Mouse (Mus musculus) G1E (cell line): ENCODE data around the gene Gm14137. TPM values are rescaled to one million over a fixed set of nuclear protein-coding genes. Genes with fewer than 3 reads are reported as not detected.
A peak's percentile ranks its signal among the peaks of the same experiment; 100 is the strongest.

ENCODE experiments used
- ATAC-seq: 2 replicates; pipeline ENCODE4 v1.8.0; 2016; ENCODE audit warnings: mild to moderate bottlenecking; ENCODE audit not compliant: insufficient number of reproducible peaks, poor library complexity, low FRiP score, severe bottlenecking; ENCODE audit errors: extremely low read depth
- DNase-seq: peaks from one replicate; pipeline ENCODE4 v3.0.0; 2012; ENCODE audit warnings: low spot score
- H3K27me3 ChIP-seq: 2 replicates; pipeline ENCODE4 v1.6.1; 2012; ENCODE audit warnings: mild to moderate bottlenecking, low read length, inconsistent platforms; ENCODE audit not compliant: insufficient read depth
- H3K36me3 ChIP-seq: replicated peaks from 2 replicates; pipeline ENCODE3; 2012; ENCODE audit warnings: mild to moderate bottlenecking, inconsistent platforms
- H3K4me1 ChIP-seq: 2 replicates; pipeline ENCODE4 v1.6.1; 2012; ENCODE audit warnings: low read depth, low read length, inconsistent platforms, mixed read lengths; ENCODE audit not compliant: insufficient read depth
- H3K4me3 ChIP-seq: 2 replicates; pipeline ENCODE4 v1.5.1; 2012; ENCODE audit warnings: low read depth, mild to moderate bottlenecking, inconsistent platforms, low read length, moderate library complexity, mixed read lengths
- H3K9me3 ChIP-seq: replicated peaks from 2 replicates; pipeline ENCODE4 v1.6.1; 2012; ENCODE audit warnings: inconsistent platforms
- CTCF ChIP-seq: IDR thresholded peaks from 2 replicates; pipeline ENCODE4 v1.5.1; 2012; ENCODE audit warnings: low read depth, low read length, inconsistent platforms, mixed read lengths
- GATA1 ChIP-seq: IDR thresholded peaks from 2 replicates; pipeline ENCODE4 v1.6.1; 2012; ENCODE audit warnings: borderline replicate concordance, low read length, inconsistent platforms, mixed read lengths
- POLR2AphosphoS5 ChIP-seq: IDR thresholded peaks from 2 replicates; pipeline ENCODE4 v1.6.1; 2012; ENCODE audit warnings: low read depth, low read length, inconsistent platforms; ENCODE audit not compliant: insufficient replicate concordance
- TAL1 ChIP-seq: conservative IDR thresholded peaks from 2 replicates; pipeline ENCODE4 v1.6.1; 2012; ENCODE audit warnings: low read depth, low read length, inconsistent platforms, mixed read lengths
- polyA plus RNA-seq: library from polyadenylated mRNA; stranded (reverse); fragments of >175 nt; gene quantifications from 2 replicates; pipeline ENCODE4 v1.2.3, GENCODE M21; 2012
- total RNA-seq, 2 experiments: library from RNA; stranded (forward) in 1 of 2; stranded (reverse) in 1 of 2; fragments of 200-1000 nt in 1 of 2; fragments of >200 nt in 1 of 2; fragmentation: Nextera tagmentation in 1 of 2; gene quantifications; 2 replicates each; pipeline ENCODE4 v1.2.3; 2014 to 2017

Gene Gm14137
- total and polyA plus RNA-seq, 3 experiments = 0.02 to 0.16 TPM; not detected in 1

GRCm38 (mm10) chr2:119207961-119208343 lies 33.6 kb downstream of the Gm14137 start:
- no peaks in the 10 kb centered on the region for H3K9me3 ChIP-seq
- DNase-seq (no peak), ATAC-seq (no peak)
- TF ChIP-seq POLR2AphosphoS5 = no peak
- no peak for TF ChIP-seq CTCF
- TF ChIP-seq GATA1 = no peak
- TF ChIP-seq TAL1 = no peak
- peaks cover 34% of the 10 kb centered on the region for H3K36me3 ChIP-seq
- H3K4me1 ChIP-seq = peaks cover 23% of the 10 kb centered on the region
- H3K27me3 ChIP-seq = no peaks in the 10 kb centered on the region
- H3K4me3 ChIP-seq = peak overlapping the region; percentile 87

GRCm38 (mm10) chr2:119208344-119209175 lies 34.3 kb downstream of the Gm14137 start, which contains the start of the genes Zfyve19 and Dnajc17:
Gene Zfyve19, plus strand, starts transcription at chr2:119208617.
Gene Dnajc17, minus strand, starts transcription at chr2:119208795.
- Histone ChIP-seq H3K36me3 (peaks cover 41% of the 10 kb centered on the region), H3K27me3 (no peaks in the 10 kb centered on the region), H3K4me3 (peak within 1 kb of the TSS; percentile 87), H3K4me1 (peaks cover 23% of the 10 kb centered on the region), H3K9me3 (no peaks in the 10 kb centered on the region)
- peak; percentile 94 for ATAC-seq
- peak; percentile 96 for DNase-seq
- no peak for TF ChIP-seq CTCF
- no peak for TF ChIP-seq GATA1
- TF ChIP-seq TAL1 = no peak

- TF ChIP-seq GATA1 = no peak
- ATAC-seq (no peak; the same call in 1 of the 2 replicates), DNase-seq (no peak)
- Histone ChIP-seq H3K4me3 (peak overlapping the region; percentile 87), H3K27me3 (no peaks in the 10 kb centered on the region), H3K4me1 (peaks cover 23% of the 10 kb centered on the region), H3K36me3 (peaks cover 45% of the 10 kb centered on the region), H3K9me3 (no peaks in the 10 kb centered on the region)
These were observed 34.8 kb downstream of the Gm14137 start for GRCm38 (mm10) chr2:119209176-119209507.

Other genes starting within 250 kb of the Gm14137 start
- gene Chst14, start 248.0 kb upstream of the Gm14137 start, total RNA-seq (2014; fragmentation: Nextera tagmentation) = 2.5 and 4.3 TPM in 2 replicates
- 1.2 and 1.3 TPM in 2 replicates for gene Chst14, start 248.0 kb upstream of the Gm14137 start, total RNA-seq (2017)
- 4.9 and 7.0 TPM in 2 replicates for gene Chst14, start 248.0 kb upstream of the Gm14137 start, polyA plus RNA-seq
- 18.5 and 27.3 TPM in 2 replicates for gene Ccdc32, start 145.1 kb upstream of the Gm14137 start, total RNA-seq (2014; fragmentation: Nextera tagmentation)
- 28.1 and 33.0 TPM in 2 replicates for gene Ccdc32, start 145.1 kb upstream of the Gm14137 start, total RNA-seq (2017)
- 13.7 and 20.1 TPM in 2 replicates for gene Ccdc32, start 145.1 kb upstream of the Gm14137 start, polyA plus RNA-seq
- gene Rpusd2, start 139.7 kb upstream of the Gm14137 start, total RNA-seq (2014; fragmentation: Nextera tagmentation) = 24.8 and 26.7 TPM in 2 replicates
- 15.4 and 18.5 TPM in 2 replicates for gene Rpusd2, start 139.7 kb upstream of the Gm14137 start, total RNA-seq (2017)
- 7.6 and 8.3 TPM in 2 replicates for gene Rpusd2, start 139.7 kb upstream of the Gm14137 start, polyA plus RNA-seq
- 174 and 183 TPM in 2 replicates for gene Knl1, start 127.4 kb upstream of the Gm14137 start, total RNA-seq (2014; fragmentation: Nextera tagmentation)
- 75.2 and 85.0 TPM in 2 replicates for gene Knl1, start 127.4 kb upstream of the Gm14137 start, total RNA-seq (2017)
- 13.6 and 14.1 TPM in 2 replicates for gene Knl1, start 127.4 kb upstream of the Gm14137 start, polyA plus RNA-seq
- gene Rad51, start 61.7 kb upstream of the Gm14137 start, total RNA-seq (2014; fragmentation: Nextera tagmentation) = 37.2 and 55.1 TPM in 2 replicates
- 27.9 and 40.0 TPM in 2 replicates for gene Rad51, start 61.7 kb upstream of the Gm14137 start, total RNA-seq (2017)
- gene Rad51, start 61.7 kb upstream of the Gm14137 start, polyA plus RNA-seq = 28.8 and 40.3 TPM in 2 replicates
- gene Rmdn3, start 17.5 kb upstream of the Gm14137 start, total RNA-seq (2014; fragmentation: Nextera tagmentation) = 69.1 and 77.4 TPM in 2 replicates
- gene Rmdn3, start 17.5 kb upstream of the Gm14137 start, total RNA-seq (2017) = 95.9 and 104 TPM in 2 replicates
- 53.7 and 54.9 TPM in 2 replicates for gene Rmdn3, start 17.5 kb upstream of the Gm14137 start, polyA plus RNA-seq
- 1.3 TPM in 1 of 2 replicates, not detected in the other for gene Gchfr, start 6.7 kb upstream of the Gm14137 start, total RNA-seq (2014; fragmentation: Nextera tagmentation)
- gene Gchfr, start 6.7 kb upstream of the Gm14137 start, total RNA-seq (2017) = 6.7 and 9.8 TPM in 2 replicates
- gene Gchfr, start 6.7 kb upstream of the Gm14137 start, polyA plus RNA-seq = 40.2 and 43.5 TPM in 2 replicates
- 18.4 and 23.4 TPM in 2 replicates for gene Zfyve19, start 34.1 kb downstream of the Gm14137 start, total RNA-seq (2014; fragmentation: Nextera tagmentation)
- 26.8 and 28.9 TPM in 2 replicates for gene Zfyve19, start 34.1 kb downstream of the Gm14137 start, total RNA-seq (2017)
- gene Zfyve19, start 34.1 kb downstream of the Gm14137 start, polyA plus RNA-seq = 18.8 and 22.7 TPM in 2 replicates
- 17.0 and 41.4 TPM in 2 replicates for gene Dnajc17, start 34.3 kb downstream of the Gm14137 start, total RNA-seq (2014; fragmentation: Nextera tagmentation)
- 16.9 and 24.9 TPM in 2 replicates for gene Dnajc17, start 34.3 kb downstream of the Gm14137 start, total RNA-seq (2017)
- gene Dnajc17, start 34.3 kb downstream of the Gm14137 start, polyA plus RNA-seq = 32.5 TPM in 2 replicates
- not detected in 2 replicates for gene Ppp1r14d, start 55.4 kb downstream of the Gm14137 start, total RNA-seq (2014; fragmentation: Nextera tagmentation)
- gene Ppp1r14d, start 55.4 kb downstream of the Gm14137 start, total RNA-seq (2017) = not detected in 2 replicates
- not detected in 2 replicates for gene Ppp1r14d, start 55.4 kb downstream of the Gm14137 start, polyA plus RNA-seq
- not detected in 2 replicates for gene Spint1, start 62.9 kb downstream of the Gm14137 start, total RNA-seq (2014; fragmentation: Nextera tagmentation)
- gene Spint1, start 62.9 kb downstream of the Gm14137 start, total RNA-seq (2017) = 0.55 TPM in 1 of 2 replicates, not detected in the other
- gene Spint1, start 62.9 kb downstream of the Gm14137 start, polyA plus RNA-seq = not detected in 2 replicates
- gene Rhov, start 96.8 kb downstream of the Gm14137 start, total RNA-seq (2014; fragmentation: Nextera tagmentation) = not detected in 2 replicates
- gene Rhov, start 96.8 kb downstream of the Gm14137 start, total RNA-seq (2017) = 0.11 TPM in 1 of 2 replicates, not detected in the other
- not detected in 2 replicates for gene Rhov, start 96.8 kb downstream of the Gm14137 start, polyA plus RNA-seq
- 9.0 and 9.6 TPM in 2 replicates for gene Vps18, start 114.2 kb downstream of the Gm14137 start, total RNA-seq (2014; fragmentation: Nextera tagmentation)
- gene Vps18, start 114.2 kb downstream of the Gm14137 start, total RNA-seq (2017) = 19.8 and 21.2 TPM in 2 replicates
- 27.3 and 33.3 TPM in 2 replicates for gene Vps18, start 114.2 kb downstream of the Gm14137 start, polyA plus RNA-seq
- gene Dll4, start 151.3 kb downstream of the Gm14137 start, total RNA-seq (2014; fragmentation: Nextera tagmentation) = 0.23 TPM in 1 of 2 replicates, not detected in the other
- gene Dll4, start 151.3 kb downstream of the Gm14137 start, total RNA-seq (2017) = 0.33 TPM in 1 of 2 replicates, not detected in the other
- 0.09 TPM in 2 replicates for gene Dll4, start 151.3 kb downstream of the Gm14137 start, polyA plus RNA-seq
- gene Chac1, start 176.7 kb downstream of the Gm14137 start, total RNA-seq (2014; fragmentation: Nextera tagmentation) = not detected in 2 replicates
- not detected in 2 replicates for gene Chac1, start 176.7 kb downstream of the Gm14137 start, total RNA-seq (2017)
- gene Chac1, start 176.7 kb downstream of the Gm14137 start, polyA plus RNA-seq = not detected in 2 replicates